Mouse (Mus musculus) left cerebral cortex, postnatal 36 days (tissue): ENCODE measurements around the gene 2210408I21Rik. TPM values are rescaled to one million over a fixed set of nuclear protein-coding genes. Genes with fewer than 3 reads are reported as not detected.
A peak's percentile ranks its signal among the peaks of the same experiment; 100 is the strongest.
"Not testable (repeated sequence)": the region's sequence is repeated elsewhere in the genome, so short reads cannot be mapped to it uniquely, and the experiment has no call there.

Source experiments
- DNase-seq, 2 experiments: peaks; one replicate each; pipeline ENCODE4 v3.0.0; 2021 to 2022; ENCODE audit warnings: low spot score in 2 of 2, mixed read lengths in 1 of 2
- intact Hi-C: fragments of 180-260 bp; cut with DNase I; formaldehyde crosslinking; loops from one replicate; pipeline ENCODE4 v1.15.1; 2025
- total RNA-seq, 2 experiments: library from RNA; stranded (reverse); gene quantifications; 2 replicates each; pipeline ENCODE4 v1.2.3; 2021

2210408I21Rik gene
- total RNA-seq, result 10 to 100 TPM; 21.8 to 30.2 TPM

GRCm38 (mm10) chr13:77134931-77135620 lies at the start of gene 2210408I21Rik, which contains the start of gene Slf1:
Gene 2210408I21Rik, plus strand, starts transcription at chr13:77135540.
Gene Slf1, minus strand, starts transcription at chr13:77135473.
- intact Hi-C loops, result no loop called here
- peak; percentile 90 to 91 for DNase-seq

- intact Hi-C loops, DNase-seq: not testable (repeated sequence)
Measured at GRCm38 (mm10) chr13:77092876-77093275, 42.5 kb upstream of the 2210408I21Rik start.

GRCm38 (mm10) chr13:77107734-77108133 lies 27.6 kb upstream of the 2210408I21Rik start:
- intact Hi-C loops, result no loop called here
- DNase-seq, result no peak

- intact Hi-C loops, result no loop called here
Measured at GRCm38 (mm10) chr13:77118695-77119094, 16.6 kb upstream of the 2210408I21Rik start.

GRCm38 (mm10) chr13:77125159-77125558 lies 10.2 kb upstream of the 2210408I21Rik start:
- intact Hi-C loops, result no loop called here
- no peak for DNase-seq

More at GRCm38 (mm10) chr13:77118695-77119094, 16.6 kb upstream of the 2210408I21Rik start:
- DNase-seq, result no peak

- intact Hi-C loops, result no loop called here
- DNase-seq, result no peak
Measured at GRCm38 (mm10) chr13:77128240-77128639, 7.1 kb upstream of the 2210408I21Rik start.

GRCm38 (mm10) chr13:77131132-77131531 lies 4.2 kb upstream of the 2210408I21Rik start:
- intact Hi-C loops, result no loop called here

GRCm38 (mm10) chr13:77135621-77135981 lies 261 bp downstream of the 2210408I21Rik start:
- intact Hi-C loops, result no loop called here

More at GRCm38 (mm10) chr13:77131132-77131531, 4.2 kb upstream of the 2210408I21Rik start:
- no peak for DNase-seq

GRCm38 (mm10) chr13:77140890-77141289 lies 5.5 kb downstream of the 2210408I21Rik start:
- intact Hi-C loops, result no loop called here
- no peak for DNase-seq

More at GRCm38 (mm10) chr13:77135621-77135981, 261 bp downstream of the 2210408I21Rik start:
- no peak for DNase-seq

- DNase-seq, result no peak
Measured at GRCm38 (mm10) chr13:77177931-77178330, 42.6 kb downstream of the 2210408I21Rik start.

GRCm38 (mm10) chr13:77190606-77191005 lies 55.3 kb downstream of the 2210408I21Rik start:
- DNase-seq, result no peak
- intact Hi-C loops, result no loop called here

More at GRCm38 (mm10) chr13:77177931-77178330, 42.6 kb downstream of the 2210408I21Rik start:
- intact Hi-C loops, result no loop called here

- intact Hi-C loops, result no loop called here
- no peak for DNase-seq
Measured at GRCm38 (mm10) chr13:77192201-77192600, 56.9 kb downstream of the 2210408I21Rik start.

GRCm38 (mm10) chr13:77208764-77209418 lies 73.6 kb downstream of the 2210408I21Rik start:
- DNase-seq, result no peak
- intact Hi-C loops, result no loop called here

- no peak for DNase-seq
- intact Hi-C loops, result no loop called here
Measured at GRCm38 (mm10) chr13:77213196-77213595, 77.9 kb downstream of the 2210408I21Rik start.

- intact Hi-C loops, result no loop called here
- DNase-seq, result no peak
Measured at GRCm38 (mm10) chr13:77215460-77215859, 80.1 kb downstream of the 2210408I21Rik start.

- no peak for DNase-seq
- intact Hi-C loops, result no loop called here
Measured at GRCm38 (mm10) chr13:77217672-77218280, 82.4 kb downstream of the 2210408I21Rik start.

- intact Hi-C loops, result no loop called here
- DNase-seq, result no peak
Measured at GRCm38 (mm10) chr13:77221072-77221471, 85.7 kb downstream of the 2210408I21Rik start.

GRCm38 (mm10) chr13:77256541-77256940 lies 121.2 kb downstream of the 2210408I21Rik start:
- intact Hi-C loops, result no loop called here

GRCm38 (mm10) chr13:77262715-77263338 lies 127.5 kb downstream of the 2210408I21Rik start:
- DNase-seq, result no peak
- intact Hi-C loops, result no loop called here

More at GRCm38 (mm10) chr13:77256541-77256940, 121.2 kb downstream of the 2210408I21Rik start:
- DNase-seq, result no peak
